Mouse (Mus musculus) lung, postnatal 0 days (tissue): Measurements from ENCODE around the gene Cpne4.

Source experiments
- CTCF ChIP-seq: IDR thresholded peaks from 2 replicates; pipeline ENCODE4 v1.5.1; 2016; ENCODE audit warnings: antibody characterized with exemption, mild to moderate bottlenecking
- EP300 ChIP-seq: IDR thresholded peaks from 2 replicates; pipeline ENCODE4 v1.6.1; 2016; ENCODE audit warnings: antibody characterized with exemption, mild to moderate bottlenecking, control low read depth

DNA sequence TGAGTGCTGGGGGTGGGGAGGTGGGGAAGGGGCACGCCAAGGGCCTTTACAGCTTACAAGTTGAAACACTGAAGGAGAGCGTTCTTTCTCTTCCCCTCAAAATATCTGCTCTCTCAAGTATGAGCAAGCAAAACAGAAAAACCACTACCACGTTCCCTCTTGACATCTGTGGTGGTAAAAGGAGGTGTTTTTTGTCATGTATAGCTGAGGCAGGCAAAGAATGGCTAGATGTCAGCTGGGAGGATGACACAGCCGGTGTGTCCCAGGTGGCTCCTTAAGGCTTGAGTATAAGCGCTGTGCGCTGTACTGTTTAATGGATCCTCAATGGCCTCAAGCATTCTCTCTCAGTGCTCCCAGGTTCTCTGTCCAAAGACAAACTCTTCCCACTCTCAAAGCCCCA, 331.5 kb downstream of the Cpne4 start:
- no peak for TF ChIP-seq CTCF
- no peak for TF ChIP-seq EP300
